Mouse (Mus musculus): ENCODE measurements around the gene Limch1. TPM values are rescaled to one million over a fixed set of nuclear protein-coding genes. Genes with fewer than 3 reads are reported as not detected.

Gene Limch1
- polyA plus RNA-seq, 1 experiment from 2014 or later = 52.8 TPM

GRCm38 (mm10) chr5:66953375-66953774 is 207.7 kb downstream of the Limch1 start:
- H3K27me3 ChIP-seq = no peaks in the 10 kb centered on the region
- H3K4me3 ChIP-seq = no peak overlapping the region
- peaks cover 22% of the 10 kb centered on the region for H3K4me1 ChIP-seq (replicated peaks)
- peaks cover 5% of the 10 kb centered on the region for H3K9me3 ChIP-seq
- ATAC-seq (ENCODE audit: low read depth) = no peak
- H3K4me2 ChIP-seq = no peak overlapping the region
- WGBS = 59% methylated on average over 3 of the region's 3 CpGs
- H3K9ac ChIP-seq = no peak overlapping the region
- 0 out of 2 replicates have a peak, but pooled peaks cover 5% of the 10 kb centered on the region for H3K36me3 ChIP-seq
- peak overlapping the region; percentile 42; the same call in 1 of the 2 replicates for H3K27ac ChIP-seq (replicated peaks)

- 39% methylated on average over 7 of the region's 7 CpGs for WGBS
Measured at GRCm38 (mm10) chr5:66953971-66954644, 208.5 kb downstream of the Limch1 start.

GRCm38 (mm10) chr5:66955245-66955644 is 209.6 kb downstream of the Limch1 start:
- 85% methylated on average over 5 of the region's 5 CpGs for WGBS
- Histone ChIP-seq H3K9me3 (peaks cover 5% of the 10 kb centered on the region), H3K27me3 (no peaks in the 10 kb centered on the region), H3K4me1 (replicated peaks) (peaks cover 10% of the 10 kb centered on the region; the same call in 1 of the 2 replicates), H3K27ac (replicated peaks) (no peak overlapping the region), H3K9ac (no peak overlapping the region), H3K4me2 (no peak overlapping the region), H3K4me3 (no peak overlapping the region), H3K36me3 (0 out of 2 replicates have a peak, but pooled peaks cover 5% of the 10 kb centered on the region)
- ATAC-seq (ENCODE audit: low read depth) = no peak

More at GRCm38 (mm10) chr5:66953971-66954644, 208.5 kb downstream of the Limch1 start:
- Histone ChIP-seq H3K4me1 (replicated peaks) (peaks cover 16% of the 10 kb centered on the region), H3K4me2 (no peak overlapping the region), H3K27ac (replicated peaks) (peak overlapping the region; percentile 42), H3K9me3 (peaks cover 5% of the 10 kb centered on the region), H3K27me3 (no peaks in the 10 kb centered on the region), H3K9ac (no peak overlapping the region), H3K36me3 (0 out of 2 replicates have a peak, but pooled peaks cover 5% of the 10 kb centered on the region), H3K4me3 (no peak overlapping the region)
- peak; percentile 74 for ATAC-seq (ENCODE audit: low read depth)

- Histone ChIP-seq H3K4me2 (no peak overlapping the region), H3K4me1 (replicated peaks) (peaks cover 10% of the 10 kb centered on the region; the same call in 1 of the 2 replicates), H3K9me3 (peaks cover 3% of the 10 kb centered on the region; the same call in 1 of the 2 replicates), H3K36me3 (peaks cover 10% of the 10 kb centered on the region; the same call in 1 of the 2 replicates), H3K27ac (replicated peaks) (no peak overlapping the region), H3K4me3 (no peak overlapping the region), H3K9ac (no peak overlapping the region), H3K27me3 (no peaks in the 10 kb centered on the region)
- 83% methylated on average over 10 of the region's 10 CpGs for WGBS
- no peak for ATAC-seq (ENCODE audit: low read depth)
Measured at GRCm38 (mm10) chr5:66957656-66958055, 212.0 kb downstream of the Limch1 start.

- Histone ChIP-seq H3K4me2 (no peak overlapping the region), H3K9ac (no peak overlapping the region), H3K4me3 (no peak overlapping the region), H3K36me3 (peaks cover 7% of the 10 kb centered on the region; the same call in 1 of the 2 replicates), H3K9me3 (no peaks in the 10 kb centered on the region), H3K27ac (replicated peaks) (no peak overlapping the region), H3K27me3 (no peaks in the 10 kb centered on the region), H3K4me1 (replicated peaks) (peaks cover 10% of the 10 kb centered on the region; the same call in 1 of the 2 replicates)
- no peak for ATAC-seq (ENCODE audit: low read depth)
- WGBS = 80% methylated on average over 8 of the region's 8 CpGs
Measured at GRCm38 (mm10) chr5:66958118-66958517, 212.5 kb downstream of the Limch1 start.

GRCm38 (mm10) chr5:66959968-66960367 is 214.3 kb downstream of the Limch1 start:
- Histone ChIP-seq H3K36me3 (peaks cover 7% of the 10 kb centered on the region; the same call in 1 of the 2 replicates), H3K4me1 (replicated peaks) (peaks cover 7% of the 10 kb centered on the region), H3K4me2 (no peak overlapping the region), H3K27ac (replicated peaks) (no peak overlapping the region), H3K27me3 (no peaks in the 10 kb centered on the region), H3K9me3 (no peaks in the 10 kb centered on the region), H3K9ac (no peak overlapping the region), H3K4me3 (no peak overlapping the region)
- ATAC-seq (ENCODE audit: low read depth) = no peak
- WGBS = 77% methylated on average over 8 of the region's 8 CpGs

GRCm38 (mm10) chr5:66965442-66965841 is 219.8 kb downstream of the Limch1 start:
- Histone ChIP-seq H3K27ac (replicated peaks) (0 out of 2 replicates have a peak overlapping the region, but pooled peaks have one; percentile 38), H3K36me3 (peaks cover 7% of the 10 kb centered on the region; the same call in 1 of the 2 replicates), H3K27me3 (no peaks in the 10 kb centered on the region), H3K4me3 (no peak overlapping the region), H3K4me1 (replicated peaks) (peaks cover 49% of the 10 kb centered on the region), H3K9ac (no peak overlapping the region), H3K4me2 (no peak overlapping the region), H3K9me3 (no peaks in the 10 kb centered on the region)
- ATAC-seq (ENCODE audit: low read depth) = no peak
- WGBS = 18% methylated on average over 6 of the region's 6 CpGs

- Histone ChIP-seq H3K9me3 (no peaks in the 10 kb centered on the region), H3K4me3 (no peak overlapping the region), H3K36me3 (no peaks in the 10 kb centered on the region), H3K4me1 (replicated peaks) (peaks cover 54% of the 10 kb centered on the region), H3K4me2 (peak overlapping the region; percentile 59), H3K9ac (no peak overlapping the region), H3K27ac (replicated peaks) (peak overlapping the region; percentile 76), H3K27me3 (no peaks in the 10 kb centered on the region)
- ATAC-seq (ENCODE audit: low read depth) = no peak
- 49% methylated on average over 2 of the region's 2 CpGs for WGBS
Measured at GRCm38 (mm10) chr5:66967147-66967546, 221.5 kb downstream of the Limch1 start.

- peaks cover 54% of the 10 kb centered on the region for H3K4me1 ChIP-seq (replicated peaks)
- peak overlapping the region; percentile 19 for H3K4me3 ChIP-seq
- peak overlapping the region; percentile 76 for H3K27ac ChIP-seq (replicated peaks)
- no peaks in the 10 kb centered on the region for H3K36me3 ChIP-seq
- 0 out of 2 replicates have a peak, but pooled peaks have one; percentile 15 for ATAC-seq (ENCODE audit: low read depth)
- peak overlapping the region; percentile 59 for H3K4me2 ChIP-seq
- H3K9me3 ChIP-seq = no peaks in the 10 kb centered on the region
- WGBS = 14% methylated on average over 4 of the region's 4 CpGs
- H3K9ac ChIP-seq = peak overlapping the region; percentile 58; the same call in 1 of the 2 replicates
- no peaks in the 10 kb centered on the region for H3K27me3 ChIP-seq
Measured at GRCm38 (mm10) chr5:66967646-66968045, 222.0 kb downstream of the Limch1 start.

GRCm38 (mm10) chr5:66968059-66968833 is 222.6 kb downstream of the Limch1 start:
- Histone ChIP-seq H3K4me1 (replicated peaks) (peaks cover 54% of the 10 kb centered on the region), H3K9ac (peak overlapping the region; percentile 58), H3K4me3 (peak overlapping the region; percentile 19), H3K27me3 (no peaks in the 10 kb centered on the region), H3K9me3 (no peaks in the 10 kb centered on the region), H3K36me3 (no peaks in the 10 kb centered on the region), H3K27ac (replicated peaks) (peak overlapping the region; percentile 76), H3K4me2 (peak overlapping the region; percentile 59)
- WGBS = 3% methylated on average over 23 of the region's 23 CpGs
- peak; percentile 66 for ATAC-seq (ENCODE audit: low read depth)

GRCm38 (mm10) chr5:66968925-66969711 is 223.5 kb downstream of the Limch1 start:
- H3K9me3 ChIP-seq = no peaks in the 10 kb centered on the region
- peak overlapping the region; percentile 52 for H3K9ac ChIP-seq
- peaks cover 52% of the 10 kb centered on the region for H3K4me1 ChIP-seq (replicated peaks)
- no peak for ATAC-seq (ENCODE audit: low read depth)
- peak overlapping the region; percentile 19 for H3K4me3 ChIP-seq
- WGBS = 37% methylated on average over 19 of the region's 19 CpGs
- peak overlapping the region; percentile 59 for H3K4me2 ChIP-seq
- peak overlapping the region; percentile 76 for H3K27ac ChIP-seq (replicated peaks)
- no peaks in the 10 kb centered on the region for H3K27me3 ChIP-seq
- no peaks in the 10 kb centered on the region for H3K36me3 ChIP-seq
